Mouse (Mus musculus) retina, adult 2 months (tissue): ENCODE measurements at regions not wholly inside any gene's neighbourhood (a gene's known extent, or its start where the extent isn't known, plus 50 kb on each side); places are given as distances from the start of the nearest gene placed in this dataset.

ENCODE experiments used
- DNase-seq: peaks from one replicate; pipeline ENCODE4 v3.0.0-alpha.2; 2012; ENCODE audit warnings: low read depth, low spot score

DNA sequence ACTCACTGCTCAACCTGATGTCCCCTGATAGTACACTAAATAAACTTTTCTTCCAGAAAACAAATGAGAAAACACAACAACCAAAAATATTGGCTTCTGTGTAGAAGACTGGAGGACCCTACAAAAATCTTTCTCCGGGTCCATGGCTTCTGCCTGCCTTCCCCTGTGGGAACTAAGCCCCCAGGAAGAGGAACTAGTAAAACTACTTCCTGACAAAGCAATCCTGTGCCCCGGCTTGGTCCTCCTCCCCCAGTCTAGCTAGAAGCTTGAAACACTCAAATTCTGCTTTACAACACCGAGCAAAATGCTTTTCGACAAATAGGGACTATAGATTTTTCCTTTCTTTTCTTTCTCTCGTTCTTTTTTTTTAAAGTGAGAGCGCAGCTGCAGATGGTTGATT is 51.3 kb upstream of the Mki67 start:
- no peak for DNase-seq

DNA sequence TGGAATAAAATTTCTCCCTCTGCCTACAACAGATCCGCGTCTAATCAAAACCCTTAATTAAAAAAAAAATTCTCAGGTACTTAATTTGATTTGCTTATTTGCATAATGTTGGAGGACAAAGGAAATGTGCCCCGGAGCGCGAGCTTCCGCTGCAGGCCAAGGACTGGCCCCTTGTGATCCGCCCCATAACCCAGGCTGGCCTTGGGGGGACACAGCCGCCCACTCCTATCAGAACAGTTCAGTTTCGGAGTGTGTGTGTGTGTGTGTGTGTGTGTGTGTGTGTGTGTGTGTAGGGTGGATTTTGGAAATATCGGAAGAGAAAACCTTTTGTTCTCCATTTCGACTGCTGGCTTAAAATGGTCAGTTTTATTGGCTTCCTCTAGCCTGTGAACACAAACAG is 51.9 kb upstream of the Mki67 start:
- DNase-seq, result no peak

DNA sequence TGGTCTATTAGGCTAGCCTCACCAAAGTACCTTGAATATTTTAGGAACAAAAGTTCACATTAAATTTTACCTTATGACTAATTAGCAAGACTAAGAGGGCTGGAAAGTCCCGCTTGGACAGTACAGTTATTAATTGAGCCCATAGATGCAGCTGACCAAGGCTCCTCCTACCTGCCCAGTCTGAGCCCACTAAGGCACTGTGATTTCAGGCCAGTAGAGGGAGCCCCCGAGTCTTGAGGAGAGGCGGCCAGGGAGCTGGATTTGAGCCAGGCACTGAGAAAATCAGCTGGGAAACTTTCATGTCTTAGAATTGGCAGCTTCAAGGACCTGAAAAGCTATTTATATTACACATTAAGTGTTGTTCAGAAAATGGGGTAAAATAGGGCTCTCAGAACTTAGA is 52.4 kb upstream of the Mki67 start:
- peak; percentile 44 for DNase-seq

DNA sequence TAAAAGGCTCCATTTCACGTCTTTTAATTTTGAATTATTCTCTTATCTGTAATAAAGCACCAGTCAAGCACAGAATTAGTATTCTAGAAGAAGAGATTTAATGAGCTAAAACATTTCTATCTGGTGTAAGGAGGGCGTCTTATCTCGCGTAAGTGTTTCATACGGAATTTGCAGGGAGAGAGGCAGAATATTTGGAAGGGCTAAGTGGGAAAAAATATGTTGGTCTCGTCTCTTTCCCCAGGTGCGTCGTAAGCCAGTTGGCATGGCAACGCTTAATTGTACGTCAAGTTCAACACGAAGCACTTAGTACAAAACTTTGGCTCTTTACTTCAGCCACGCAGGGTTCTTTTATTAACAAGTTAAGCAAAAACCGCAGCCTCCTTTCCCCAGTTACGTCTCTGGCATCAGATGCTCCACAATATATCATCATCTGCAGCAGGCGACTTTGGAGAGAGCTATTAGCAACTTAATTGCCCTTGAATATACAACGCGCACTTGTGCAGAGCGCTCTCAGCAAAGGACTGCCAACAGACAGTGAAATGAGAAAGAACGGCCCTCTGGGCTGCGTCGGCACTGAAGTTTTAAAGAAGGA is 53.0 kb upstream of the Mki67 start:
- DNase-seq, result no peak

DNA sequence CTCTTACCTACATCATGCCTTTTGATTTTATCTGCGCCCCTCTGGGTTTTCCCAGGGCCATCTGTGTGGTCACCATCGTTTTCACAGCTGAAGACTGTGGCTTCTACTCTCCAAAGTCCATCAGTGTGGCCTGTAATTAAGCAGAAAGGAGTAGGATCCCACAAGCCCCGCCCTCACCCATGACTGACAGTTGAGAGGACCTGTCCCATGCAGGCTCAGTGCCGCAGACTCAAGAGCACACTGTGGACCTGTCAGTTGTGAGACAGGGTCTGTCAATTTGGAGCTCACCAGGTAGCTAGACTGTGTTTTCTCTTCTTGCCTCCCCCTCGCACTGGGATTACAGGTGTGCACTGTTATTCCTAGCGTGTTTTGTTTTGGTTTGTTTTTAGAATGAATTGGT is 53.9 kb upstream of the Mki67 start:
- DNase-seq, result no peak

DNA sequence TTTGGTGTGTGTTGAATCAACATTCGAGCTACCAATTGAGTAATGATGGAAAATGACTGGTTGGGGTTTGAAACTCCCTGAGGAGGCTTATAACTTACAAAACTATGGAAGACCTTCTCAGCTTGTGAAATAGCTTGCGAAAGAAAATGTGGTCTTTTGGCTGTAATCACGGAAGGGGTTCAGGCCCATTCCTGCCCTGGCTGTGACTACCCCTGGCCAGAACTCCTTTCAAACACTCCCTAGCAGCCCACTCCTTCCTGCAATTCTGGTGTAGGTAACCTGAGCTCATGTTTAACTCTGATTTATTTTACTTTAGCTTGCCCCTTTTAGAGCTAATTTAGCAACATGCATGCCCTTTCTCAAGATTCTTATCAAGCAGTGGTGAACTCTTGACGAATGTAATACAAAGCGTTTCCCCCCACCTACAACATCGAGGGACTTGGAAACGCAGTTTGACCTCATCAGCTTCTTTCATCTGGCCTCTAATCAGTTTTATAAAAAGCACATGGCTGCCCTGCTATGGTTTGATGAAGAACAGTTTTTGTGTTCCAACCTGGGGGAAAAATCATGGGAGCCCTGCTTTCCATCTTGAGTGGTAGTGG is 59.8 kb upstream of the Mki67 start:
- no peak for DNase-seq

DNA sequence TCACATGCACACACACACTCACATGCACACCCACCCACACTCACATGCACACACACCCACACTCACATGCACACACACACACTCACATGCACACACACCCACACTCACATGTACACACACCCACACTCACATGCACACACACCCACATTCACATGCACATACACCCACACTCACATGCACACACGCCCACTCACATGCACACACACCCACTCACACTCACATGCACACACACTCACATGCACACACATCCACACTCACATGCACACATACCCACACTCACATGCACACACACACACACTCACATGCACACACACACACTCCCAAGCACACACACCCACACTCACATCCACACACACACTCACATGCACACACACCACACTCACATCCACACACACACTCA is 74.0 kb upstream of the Mki67 start:
- DNase-seq, result no peak

DNA sequence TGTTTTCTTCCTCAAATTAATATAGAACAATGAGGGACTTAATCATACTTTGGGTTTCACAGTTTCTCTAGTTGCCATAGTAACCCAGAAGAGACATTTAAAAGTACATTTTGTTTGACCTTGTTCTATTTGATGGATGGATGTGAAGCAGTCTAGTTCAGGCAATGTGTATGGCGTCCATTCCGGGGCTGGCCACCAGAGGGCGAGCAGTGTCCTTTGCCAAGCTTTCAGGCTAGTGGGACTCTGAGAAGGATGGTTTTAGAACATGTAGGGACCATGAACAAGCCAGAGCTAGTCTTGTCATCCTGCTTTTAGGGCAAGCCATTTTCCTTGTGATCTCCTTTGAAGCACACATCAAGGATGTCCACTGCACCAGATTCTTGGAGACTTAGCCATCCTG is 74.8 kb upstream of the Mki67 start:
- DNase-seq, result peak; percentile 22

DNA sequence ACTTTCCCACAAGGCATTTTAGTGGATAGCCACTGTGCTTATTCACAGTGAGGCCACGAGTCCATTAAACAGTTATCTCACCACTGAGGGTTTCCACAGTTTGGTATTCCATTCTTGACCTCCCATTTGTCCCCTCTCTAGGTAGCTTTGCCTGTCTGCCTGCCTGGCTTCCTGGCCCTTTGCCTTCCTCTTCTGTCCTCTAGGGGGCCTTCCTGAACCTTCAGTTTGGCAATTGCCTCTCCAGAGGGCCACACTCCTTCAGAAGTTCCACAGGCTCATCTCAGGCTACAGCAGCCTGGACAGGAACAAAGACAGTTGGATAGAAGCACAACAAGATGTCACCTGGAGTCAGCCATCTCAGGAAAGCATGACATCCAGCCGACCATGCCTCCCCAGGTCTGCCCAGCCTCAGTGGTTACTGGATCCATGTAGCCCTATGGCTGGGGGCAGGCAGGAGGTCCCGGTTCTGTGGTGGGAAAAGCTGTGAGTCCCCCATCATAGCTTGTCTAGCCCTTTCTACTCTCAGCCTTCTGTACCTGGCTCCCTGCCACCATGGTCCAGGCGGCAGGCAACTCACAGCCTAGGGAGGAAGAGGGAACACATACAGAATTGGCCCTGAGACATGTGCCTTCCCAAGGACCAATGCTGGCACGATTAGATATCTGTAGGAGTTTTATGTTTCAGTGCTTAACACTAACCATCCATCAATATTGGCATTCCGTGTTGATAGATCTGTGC is 76.0 kb upstream of the Mki67 start:
- DNase-seq, result no peak

DNA sequence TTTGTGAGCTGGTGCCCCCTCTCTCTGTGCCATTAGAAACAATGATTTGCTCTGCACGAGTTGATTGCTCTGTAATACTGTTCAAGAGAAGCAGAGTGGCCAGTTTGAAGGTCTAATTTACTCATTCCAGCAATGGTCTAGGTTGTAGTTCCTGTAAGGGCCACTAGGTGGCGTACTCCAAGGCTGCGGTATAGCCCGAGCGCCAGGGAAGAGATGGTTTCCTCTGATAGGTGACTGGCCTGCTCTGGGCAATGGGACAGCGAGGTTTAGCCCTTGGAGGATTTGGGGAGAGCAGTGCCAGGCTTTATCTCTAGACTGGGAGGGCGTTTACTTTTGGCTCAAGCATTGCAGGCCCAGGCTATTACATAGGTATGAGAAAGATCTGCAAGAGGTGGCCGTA is 76.8 kb upstream of the Mki67 start:
- no peak for DNase-seq

DNA sequence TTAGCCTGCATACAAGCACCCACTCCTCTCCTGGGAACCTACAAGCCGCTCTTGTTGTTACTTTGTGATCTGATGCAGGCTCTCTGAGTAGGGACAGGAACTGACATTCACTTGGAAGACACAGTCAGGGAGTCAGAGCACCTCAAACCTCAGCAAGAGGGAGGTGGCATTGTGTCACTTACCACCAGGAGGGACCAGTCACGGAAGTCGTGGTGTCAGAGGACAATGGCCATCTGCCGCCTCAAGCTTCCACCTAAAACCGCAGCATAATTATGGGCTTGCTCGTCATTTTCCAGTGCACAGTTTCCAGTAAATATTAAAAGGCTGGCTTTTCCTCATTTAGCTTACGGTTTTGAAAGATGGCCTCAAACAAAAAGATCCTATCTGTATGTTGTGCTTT is 78.1 kb upstream of the Mki67 start:
- no peak for DNase-seq

DNA sequence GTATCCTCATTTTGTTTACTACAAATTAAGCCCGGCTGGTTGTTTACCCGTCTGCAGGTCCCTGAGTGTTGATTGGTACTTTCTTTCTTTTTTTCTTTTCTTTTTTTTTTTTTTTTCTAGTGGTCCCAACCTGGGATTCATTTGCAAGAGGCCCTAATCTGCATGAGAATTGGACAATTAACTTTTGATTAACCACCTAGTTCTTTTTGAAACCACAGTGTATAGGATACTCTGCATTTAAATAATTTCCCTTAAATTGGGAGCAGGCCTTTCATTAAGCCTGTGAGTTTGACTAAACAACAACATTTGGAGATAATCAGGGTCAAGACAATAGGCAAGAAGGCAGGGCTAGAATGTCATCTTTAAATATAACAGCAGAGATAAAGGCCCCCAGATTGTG is 78.5 kb upstream of the Mki67 start:
- DNase-seq, result no peak

DNA sequence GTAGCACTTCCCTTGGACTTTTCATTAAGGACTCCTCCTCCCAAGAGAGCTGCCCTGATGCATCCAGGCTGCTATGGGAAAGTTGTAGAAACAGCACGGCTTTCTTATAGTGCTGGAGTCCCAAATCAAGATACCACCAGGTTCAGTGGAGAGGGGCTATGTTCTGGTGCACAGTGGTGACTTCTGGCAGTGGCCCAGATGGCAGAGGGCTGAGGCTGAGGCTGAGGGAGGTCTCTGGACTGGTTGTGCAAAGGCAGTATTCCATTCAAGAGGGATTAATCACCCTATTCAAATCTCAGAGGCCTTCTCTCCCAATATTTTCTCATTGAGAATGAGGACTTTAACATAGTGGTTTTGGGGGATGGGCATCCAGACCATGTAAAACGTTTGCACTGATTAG is 82.3 kb upstream of the Mki67 start:
- DNase-seq, result no peak

DNA sequence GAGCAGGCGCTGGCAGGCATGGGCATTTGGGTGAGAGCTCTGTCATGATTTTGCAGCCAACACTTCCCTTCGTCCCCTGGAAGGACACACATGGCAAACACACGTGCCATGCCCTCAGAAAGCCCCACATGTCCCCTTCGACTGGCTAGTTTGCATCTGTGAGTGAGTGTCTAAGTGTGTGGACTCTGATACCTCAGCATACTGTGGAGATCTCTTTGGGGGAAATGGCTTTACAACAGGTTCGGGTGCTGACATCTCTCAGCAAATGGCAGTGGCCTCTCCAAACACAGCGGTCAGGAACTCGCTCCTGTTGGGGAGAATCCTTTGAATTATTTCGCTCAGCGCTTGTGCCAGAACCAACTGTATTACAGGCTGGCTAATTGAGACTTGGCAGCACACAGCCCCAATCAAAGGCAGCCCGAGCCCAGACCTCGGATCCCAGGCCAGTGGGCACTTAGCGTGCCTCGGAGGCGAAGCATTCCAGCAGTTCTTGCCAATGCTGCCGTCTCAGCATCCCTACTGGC is 86.5 kb upstream of the Mki67 start:
- no peak for DNase-seq

DNA sequence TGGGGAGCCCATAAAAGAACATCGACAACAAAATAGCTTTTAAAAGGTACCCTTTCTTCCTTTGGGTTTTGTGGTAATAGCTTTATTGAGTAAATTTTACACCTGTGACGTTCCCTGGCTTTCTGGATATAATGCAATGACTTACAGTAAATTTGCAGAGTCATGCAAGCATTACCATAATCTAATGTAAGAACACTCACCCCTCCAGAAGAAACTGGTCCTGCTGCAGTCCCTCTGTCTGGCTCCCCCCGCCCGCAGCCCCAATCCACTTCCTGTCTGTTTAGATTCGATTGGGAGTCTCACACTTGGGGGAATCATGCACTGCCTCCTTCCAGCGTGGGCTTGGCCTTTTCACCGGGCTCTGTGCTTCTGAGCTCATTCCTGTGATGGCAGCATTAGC is 88.6 kb upstream of the Mki67 start:
- DNase-seq, result no peak

DNA sequence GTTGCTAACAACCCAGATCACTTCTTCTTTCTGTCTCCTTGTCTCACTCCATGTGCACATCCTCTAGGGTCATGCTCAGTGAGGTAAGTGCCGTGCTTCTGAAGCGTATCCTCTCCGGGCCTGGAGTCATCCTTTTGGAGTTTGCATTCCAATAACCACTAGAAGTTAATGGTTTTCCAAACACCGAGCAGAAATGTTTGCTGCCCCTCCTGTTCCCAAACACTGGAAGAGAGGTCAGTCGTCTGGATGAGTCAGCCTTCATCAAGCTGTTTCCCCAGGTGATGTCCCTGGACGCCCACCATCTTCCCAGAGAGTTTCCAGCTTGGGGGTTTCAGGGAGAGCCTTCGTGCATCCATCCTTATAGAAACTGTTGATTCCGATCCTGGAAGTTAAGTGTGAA is 90.0 kb upstream of the Mki67 start:
- no peak for DNase-seq

DNA sequence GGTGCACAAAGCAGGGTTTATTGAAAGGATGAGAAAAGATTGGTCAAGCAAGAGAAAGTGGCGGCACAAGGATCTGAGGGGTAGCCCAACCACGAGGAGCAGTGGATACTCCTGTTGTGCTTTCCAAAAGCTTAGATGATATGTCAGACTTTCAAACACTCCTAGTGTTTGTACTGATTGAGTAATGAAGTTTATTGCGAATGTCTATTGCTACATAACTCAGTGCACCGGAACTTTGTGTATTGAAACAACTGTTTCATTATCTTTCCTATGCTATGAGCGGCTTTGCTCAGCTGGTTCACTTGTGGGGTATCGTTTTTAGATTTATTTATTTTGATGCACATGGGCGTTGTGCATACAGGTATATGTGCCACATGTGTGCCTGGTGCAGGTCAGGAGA is 90.5 kb upstream of the Mki67 start:
- no peak for DNase-seq

DNA sequence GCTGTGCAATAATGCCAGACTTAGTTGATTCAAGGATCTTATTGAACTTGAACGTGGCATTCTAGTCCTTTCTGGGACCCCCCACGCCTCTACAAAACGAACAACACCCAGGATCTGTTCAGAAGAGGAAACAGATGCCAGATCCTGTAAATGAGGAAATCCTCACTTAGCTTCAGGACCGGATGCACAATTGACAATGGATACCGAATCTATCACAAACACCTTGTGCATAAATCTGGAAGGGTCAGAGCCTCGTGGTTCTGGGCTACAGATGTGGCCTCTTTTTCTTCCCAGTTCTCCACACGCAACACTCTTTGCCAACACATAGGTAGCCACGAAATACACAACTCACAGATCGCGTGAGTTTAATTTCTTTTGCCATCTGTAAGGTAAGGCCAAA is 93.0 kb upstream of the Mki67 start:
- no peak for DNase-seq

DNA sequence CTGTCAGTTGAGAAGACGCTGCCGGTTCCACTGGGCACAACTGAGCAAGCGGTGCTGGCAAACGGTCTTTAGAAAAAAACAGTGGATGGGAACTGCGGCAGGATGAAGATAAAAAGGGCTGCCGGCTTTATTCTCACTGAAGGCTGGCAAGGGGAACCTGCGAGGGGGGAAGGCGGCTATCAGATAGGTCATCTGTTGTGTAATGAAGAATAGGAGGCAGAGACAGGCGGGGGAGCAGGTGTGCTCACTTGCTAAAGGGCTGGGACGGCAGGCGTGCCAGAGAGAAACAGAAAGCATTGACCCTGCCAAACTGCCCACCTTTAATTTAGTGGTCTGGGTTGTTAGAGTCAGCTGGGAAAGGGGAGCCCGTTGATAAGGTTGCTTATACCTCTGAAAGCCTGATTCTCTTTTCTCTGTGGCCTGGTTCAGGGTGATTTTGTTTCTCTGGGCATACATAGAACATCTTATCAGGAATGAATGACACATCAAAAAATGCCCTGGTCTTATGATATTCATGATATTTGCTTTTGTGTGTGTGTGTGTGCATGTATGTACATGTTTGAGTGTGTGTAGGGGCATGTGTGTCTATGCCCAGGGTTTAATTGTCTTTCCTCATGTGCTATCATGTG is 93.7 kb upstream of the Mki67 start:
- no peak for DNase-seq

DNA sequence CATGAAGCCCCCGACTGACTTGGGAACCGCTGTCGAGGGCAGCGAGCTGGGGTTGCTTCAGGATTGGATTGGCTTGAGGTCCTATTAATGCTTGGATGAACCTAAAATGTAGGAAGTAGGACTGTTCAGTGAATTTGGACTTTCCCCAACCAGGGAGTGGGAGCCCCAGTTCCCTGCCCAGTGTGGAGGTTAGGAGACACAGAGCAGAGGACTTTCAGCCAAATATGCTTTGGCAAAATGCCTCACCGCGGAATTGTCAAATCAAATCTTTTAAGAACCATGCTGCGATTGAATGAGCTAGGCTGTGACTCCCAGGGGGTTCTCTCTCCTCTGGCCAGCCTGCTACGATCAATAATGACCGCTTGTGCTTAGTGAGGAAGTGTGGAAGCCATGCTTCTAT is 94.8 kb upstream of the Mki67 start:
- DNase-seq, result no peak

DNA sequence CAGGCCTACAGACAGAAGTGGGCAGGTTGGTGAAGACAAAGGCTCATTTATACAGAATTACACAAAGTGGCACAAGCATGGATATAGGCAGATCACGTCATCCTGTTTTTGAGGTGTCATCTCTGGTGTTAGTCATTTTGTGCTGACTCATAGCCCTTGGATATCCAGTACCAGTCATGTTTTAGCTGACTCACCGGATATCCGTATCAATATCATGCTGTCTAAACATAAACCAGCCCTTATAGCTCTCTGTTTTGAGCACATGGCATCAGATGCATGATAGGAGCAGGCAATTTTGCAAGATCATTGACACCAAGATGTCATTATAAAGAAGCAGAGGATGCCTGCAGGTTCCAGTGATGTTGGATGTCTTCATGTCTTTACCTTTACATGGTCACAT is 97.5 kb upstream of the Mki67 start:
- no peak for DNase-seq

DNA sequence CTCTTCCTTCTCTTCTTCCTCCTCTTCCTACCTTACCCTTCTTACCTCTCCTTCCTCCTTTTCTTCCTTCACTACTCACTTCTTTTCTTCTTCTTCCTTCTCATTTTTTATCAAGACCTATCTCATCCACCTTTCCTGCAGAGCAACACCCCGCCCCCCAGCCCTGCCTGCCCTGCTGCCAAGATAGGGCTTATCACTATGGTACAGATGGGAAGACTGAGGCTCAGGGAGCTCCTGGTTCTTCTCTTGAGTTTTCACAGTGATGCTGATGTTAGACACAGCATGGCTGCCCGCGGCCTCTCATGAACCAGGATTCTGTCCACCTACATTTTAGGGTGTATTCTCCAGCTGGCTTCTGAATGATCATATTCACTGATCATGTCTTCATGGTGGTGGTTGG is 100.0 kb upstream of the Mki67 start:
- no peak for DNase-seq

DNA sequence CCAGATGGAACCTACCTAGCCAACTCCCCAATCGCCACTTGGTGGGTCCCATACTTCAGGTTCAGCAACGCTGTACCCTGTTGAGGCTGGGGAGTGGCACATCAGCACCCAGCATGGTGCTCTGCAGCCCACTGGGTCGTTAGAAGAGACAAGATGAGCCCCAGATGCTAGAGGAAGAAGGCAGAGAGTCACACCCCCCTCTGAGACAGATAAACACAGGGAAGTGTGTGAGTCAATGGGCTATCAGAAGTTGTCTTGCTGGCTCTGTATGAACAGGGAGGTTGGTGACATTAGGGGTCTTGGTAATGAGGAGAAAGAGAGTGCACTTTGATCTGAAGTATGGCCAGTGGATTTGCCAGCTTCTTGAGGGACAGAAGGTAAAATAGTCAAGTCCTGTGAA is 101.7 kb upstream of the Mki67 start:
- DNase-seq, result no peak
